Mouse (Mus musculus) intestine, postnatal 0 days (tissue): ENCODE results near the gene Pcx. TPM values are rescaled to one million over a fixed set of nuclear protein-coding genes. Genes with fewer than 3 reads are reported as not detected.

Experiments used
- ATAC-seq: fragments of 200-750 bp; cut with Nextera tagmentation; 2 replicates; pipeline ENCODE4 v1.8.0; 2017; ENCODE audit warnings: mild to moderate bottlenecking, moderate TSS enrichment, moderate library complexity
- H3K27ac ChIP-seq: fragments of 300-500 bp; sonication (generic); 2 replicates; pipeline ENCODE4 v1.5.1; 2014; ENCODE audit warnings: mild to moderate bottlenecking, low read depth, low read length, moderate library complexity
- H3K27me3 ChIP-seq: fragments of 300-500 bp; sonication (generic); replicated peaks from 2 replicates; pipeline ENCODE4 v1.6.1; 2014; ENCODE audit warnings: low read length, mixed read lengths; ENCODE audit not compliant: control insufficient read depth, insufficient read depth
- H3K36me3 ChIP-seq: fragments of 300-500 bp; sonication (generic); 2 replicates; pipeline ENCODE4 v1.6.1; 2014; ENCODE audit warnings: mild to moderate bottlenecking, moderate library complexity; ENCODE audit not compliant: control insufficient read depth, insufficient read depth
- H3K4me1 ChIP-seq: fragments of 300-500 bp; sonication (generic); replicated peaks from 2 replicates; pipeline ENCODE4 v1.6.1; 2014; ENCODE audit warnings: antibody characterized with exemption, low read length, mixed read lengths; ENCODE audit not compliant: control insufficient read depth, insufficient read depth
- H3K4me2 ChIP-seq: fragments of 300-500 bp; sonication (generic); replicated peaks from 2 replicates; pipeline ENCODE4 v1.6.1; 2014; ENCODE audit warnings: low read depth, mild to moderate bottlenecking, moderate library complexity
- H3K4me3 ChIP-seq: fragments of 300-500 bp; sonication (generic); 2 replicates; pipeline ENCODE4 v1.5.1; 2014; ENCODE audit warnings: low read depth, low read length
- H3K9ac ChIP-seq: fragments of 300-500 bp; sonication (generic); 2 replicates; pipeline ENCODE4 v1.6.1; 2014; ENCODE audit warnings: mild to moderate bottlenecking, low read depth, low read length
- H3K9me3 ChIP-seq: fragments of 300-500 bp; sonication (generic); 2 replicates; pipeline ENCODE4 v1.6.1; 2016; ENCODE audit warnings: mixed run types; ENCODE audit not compliant: control insufficient read depth
- CTCF ChIP-seq: sonication (generic); IDR thresholded peaks from 2 replicates; pipeline ENCODE4 v1.5.1; 2016; ENCODE audit warnings: low read depth, mild to moderate bottlenecking, control low read depth, antibody characterized with exemption, moderate library complexity
- WGBS: fragments of 180-500 bp; shearing (Covaris S2); extraction: QIAGEN DNeasy Blood & Tissue Kit; methylation state at CpG from one replicate; pipeline ENCODE4 v1.1.7; 2014; 5-methylcytosine and 5-hydroxymethylcytosine counted together
- polyA plus RNA-seq: library from polyadenylated mRNA; unstranded; fragments of >200 nt; fragmentation: Nextera tagmentation; extraction: Ambion mirVana; gene quantifications from 2 replicates; pipeline ENCODE4 v1.2.1, GENCODE M21; 2015

The Pcx gene
- polyA plus RNA-seq, 1 experiment from 2014 or later, result 6.1 TPM

- Histone ChIP-seq H3K9me3 (no peaks in the 10 kb centered on the region), H3K9ac (no peak overlapping the region), H3K4me3 (no peak overlapping the region), H3K36me3 (peaks cover 33% of the 10 kb centered on the region), H3K4me1 (no peaks in the 10 kb centered on the region; the same call in 1 of the 2 replicates), H3K27ac (no peak overlapping the region), H3K27me3 (no peaks in the 10 kb centered on the region), H3K4me2 (no peak overlapping the region)
- 35% methylated on average over 4 of the region's 4 CpGs for WGBS
- no peak for ATAC-seq
- no peak for TF ChIP-seq CTCF
Observed at GRCm38 (mm10) chr19:4616546-4616945, 106.3 kb downstream of the Pcx start.

- Histone ChIP-seq H3K4me1 (no peaks in the 10 kb centered on the region; the same call in 1 of the 2 replicates), H3K9ac (no peak overlapping the region), H3K4me3 (no peak overlapping the region), H3K9me3 (no peaks in the 10 kb centered on the region), H3K36me3 (peaks cover 32% of the 10 kb centered on the region), H3K4me2 (no peak overlapping the region), H3K27ac (no peak overlapping the region), H3K27me3 (no peaks in the 10 kb centered on the region)
- ATAC-seq, result no peak
- peak; percentile 66 for TF ChIP-seq CTCF
- whole genome bisulfite sequencing, result 41% methylated on average over 18 of the region's 18 CpGs
Observed at GRCm38 (mm10) chr19:4618183-4618582, 107.9 kb downstream of the Pcx start.

- Histone ChIP-seq H3K27me3 (no peaks in the 10 kb centered on the region), H3K9ac (no peak overlapping the region), H3K27ac (no peak overlapping the region), H3K4me3 (no peak overlapping the region), H3K36me3 (peaks cover 28% of the 10 kb centered on the region), H3K4me2 (no peak overlapping the region), H3K9me3 (no peaks in the 10 kb centered on the region), H3K4me1 (no peaks in the 10 kb centered on the region; the same call in 1 of the 2 replicates)
- no peak for TF ChIP-seq CTCF
- ATAC-seq, result no peak
- WGBS, result 81% methylated on average over 10 of the region's 10 CpGs
Observed at GRCm38 (mm10) chr19:4619461-4619860, 109.2 kb downstream of the Pcx start.

- 82% methylated on average over 7 of the region's 7 CpGs for whole genome bisulfite sequencing
- Histone ChIP-seq H3K27me3 (no peaks in the 10 kb centered on the region), H3K4me1 (no peaks in the 10 kb centered on the region), H3K36me3 (peaks cover 28% of the 10 kb centered on the region), H3K27ac (no peak overlapping the region), H3K4me3 (no peak overlapping the region), H3K4me2 (no peak overlapping the region), H3K9me3 (no peaks in the 10 kb centered on the region), H3K9ac (no peak overlapping the region)
- ATAC-seq, result no peak
- no peak for TF ChIP-seq CTCF
Observed at GRCm38 (mm10) chr19:4620721-4621120, 110.4 kb downstream of the Pcx start.

- ATAC-seq, result no peak
- no peaks in the 10 kb centered on the region for H3K27me3 ChIP-seq
- H3K4me3 ChIP-seq, result no peak overlapping the region
- no peak overlapping the region for H3K4me2 ChIP-seq
- no peak overlapping the region for H3K27ac ChIP-seq
- H3K9me3 ChIP-seq, result no peaks in the 10 kb centered on the region
- no peak overlapping the region for H3K9ac ChIP-seq
- H3K36me3 ChIP-seq, result peaks cover 28% of the 10 kb centered on the region
- H3K4me1 ChIP-seq, result no peaks in the 10 kb centered on the region
- WGBS, result 86% methylated on average over 5 of the region's 5 CpGs
- no peak for TF ChIP-seq CTCF
Observed at GRCm38 (mm10) chr19:4622780-4623179, 112.5 kb downstream of the Pcx start.

- Histone ChIP-seq H3K9me3 (no peaks in the 10 kb centered on the region), H3K4me2 (no peak overlapping the region), H3K4me3 (no peak overlapping the region), H3K4me1 (no peaks in the 10 kb centered on the region), H3K27ac (no peak overlapping the region), H3K36me3 (peaks cover 28% of the 10 kb centered on the region), H3K27me3 (no peaks in the 10 kb centered on the region), H3K9ac (no peak overlapping the region)
- WGBS, result 93% methylated on average over 9 of the region's 9 CpGs
- no peak for TF ChIP-seq CTCF
- ATAC-seq, result no peak
Observed at GRCm38 (mm10) chr19:4623419-4623818, 113.1 kb downstream of the Pcx start.

- Histone ChIP-seq H3K9ac (no peak overlapping the region), H3K36me3 (peaks cover 28% of the 10 kb centered on the region), H3K9me3 (no peaks in the 10 kb centered on the region), H3K27me3 (no peaks in the 10 kb centered on the region), H3K27ac (no peak overlapping the region), H3K4me3 (no peak overlapping the region), H3K4me2 (no peak overlapping the region), H3K4me1 (no peaks in the 10 kb centered on the region)
- 97% methylated on average over 12 of the region's 12 CpGs for WGBS
- ATAC-seq, result no peak
- no peak for TF ChIP-seq CTCF
Observed at GRCm38 (mm10) chr19:4624006-4624405, 113.7 kb downstream of the Pcx start.
